Mouse (Mus musculus): ENCODE measurements around the gene Glb1l2.

Gene Glb1l2

GRCm38 (mm10) chr9:26733206-26733891, 72.9 kb downstream of the Glb1l2 start, which contains the start of gene B3gat1:
Gene B3gat1 (plus strand): TSS chr9:26733728.
- peak; percentile 45 for ATAC-seq (ENCODE audit: low TSS enrichment)

GRCm38 (mm10) chr9:26728556-26728955, 77.7 kb downstream of the Glb1l2 start:
- ATAC-seq (ENCODE audit: low TSS enrichment): no peak; the same call in 1 of the 2 replicates

- no peak for ATAC-seq (ENCODE audit: low TSS enrichment)
Measured at GRCm38 (mm10) chr9:26727445-26727844, 78.8 kb downstream of the Glb1l2 start.

- no peak for ATAC-seq (ENCODE audit: low TSS enrichment)
Measured at GRCm38 (mm10) chr9:26725709-26726108, 80.6 kb downstream of the Glb1l2 start.

DNA sequence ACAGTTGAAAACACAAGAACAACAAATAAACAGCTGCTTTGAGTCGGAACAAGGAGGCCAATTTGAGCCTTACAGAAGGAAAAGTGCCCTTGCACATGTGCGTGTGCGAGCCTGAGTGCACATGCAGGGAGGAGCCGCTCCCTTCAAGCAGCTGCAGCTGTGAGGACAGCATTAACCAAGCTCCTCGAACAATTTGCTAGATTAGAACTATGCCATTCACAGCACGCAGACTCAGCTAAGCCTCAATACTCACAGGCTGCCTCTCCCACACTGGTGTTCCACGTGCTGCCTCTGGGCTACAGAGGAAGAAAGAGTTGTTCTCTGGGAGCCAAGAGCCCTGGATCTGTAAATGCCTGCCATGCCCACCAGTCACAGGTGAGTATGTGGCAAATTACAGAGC, 84.5 kb downstream of the Glb1l2 start:
- ATAC-seq (ENCODE audit: low TSS enrichment): peak; percentile 86

- ATAC-seq (ENCODE audit: low TSS enrichment): no peak
Measured at GRCm38 (mm10) chr9:26718388-26718787, 87.9 kb downstream of the Glb1l2 start.
